Mouse (Mus musculus): Measurements from ENCODE around the gene Zg16. TPM values are rescaled to one million over a fixed set of nuclear protein-coding genes. Genes with fewer than 3 reads are reported as not detected.

Zg16 gene
- polyA plus RNA-seq, 1 experiment from 2014 or later, result 0.30 TPM

- no peak overlapping the region for H3K4me2 ChIP-seq (ENCODE audit: low read length)
- no peak for DNase-seq (ENCODE audit: low spot score)
- no peak overlapping the region for H3K9ac ChIP-seq (ENCODE audit: low read length)
- no peak overlapping the region for H3K4me3 ChIP-seq (ENCODE audit: low read depth, low read length)
- H3K36me3 ChIP-seq (ENCODE audit: control insufficient read depth, insufficient read depth, low read length), result no peaks in the 10 kb centered on the region
- no peaks in the 10 kb centered on the region for H3K27me3 ChIP-seq (replicated peaks; ENCODE audit: control insufficient read depth, insufficient read depth, low read length)
- no peaks in the 10 kb centered on the region for H3K9me3 ChIP-seq (ENCODE audit: control insufficient read depth, low read length)
- peaks cover 6% of the 10 kb centered on the region; the same call in 1 of the 2 replicates for H3K4me1 ChIP-seq (replicated peaks; ENCODE audit: control insufficient read depth, insufficient read depth, low read length)
- no peak overlapping the region for H3K27ac ChIP-seq (ENCODE audit: low read depth)
- WGBS, result 86% methylated on average over 2 of the region's 2 CpGs
- ATAC-seq (replicated peaks; ENCODE audit: low FRiP score, low TSS enrichment, low read depth), result no peak
These were observed 2.3 kb downstream of the Zg16 start for GRCm38 (mm10) chr7:127084794-127085193.

- WGBS, result 69% methylated on average over 4 of the region's 4 CpGs
- no peak for DNase-seq (ENCODE audit: low spot score)
- no peaks in the 10 kb centered on the region for H3K4me1 ChIP-seq (replicated peaks; ENCODE audit: control insufficient read depth, insufficient read depth, low read length)
- no peak overlapping the region for H3K4me3 ChIP-seq (ENCODE audit: low read depth, low read length)
- no peak overlapping the region for H3K4me2 ChIP-seq (ENCODE audit: low read length)
- H3K27me3 ChIP-seq (replicated peaks; ENCODE audit: control insufficient read depth, insufficient read depth, low read length), result no peaks in the 10 kb centered on the region
- no peak for ATAC-seq (replicated peaks; ENCODE audit: low FRiP score, low TSS enrichment, low read depth)
- H3K9ac ChIP-seq (ENCODE audit: low read length), result no peak overlapping the region
- no peaks in the 10 kb centered on the region for H3K9me3 ChIP-seq (ENCODE audit: control insufficient read depth, low read length)
- H3K36me3 ChIP-seq (ENCODE audit: control insufficient read depth, insufficient read depth, low read length), result no peaks in the 10 kb centered on the region
- H3K27ac ChIP-seq (ENCODE audit: low read depth), result no peak overlapping the region
These were observed 3.4 kb downstream of the Zg16 start for GRCm38 (mm10) chr7:127083689-127084088.

- Histone ChIP-seq H3K36me3 (ENCODE audit: control insufficient read depth, insufficient read depth, low read length) (no peaks in the 10 kb centered on the region), H3K9me3 (ENCODE audit: control insufficient read depth, low read length) (no peaks in the 10 kb centered on the region), H3K4me3 (ENCODE audit: low read depth, low read length) (no peak overlapping the region), H3K4me2 (ENCODE audit: low read length) (no peak overlapping the region), H3K4me1 (replicated peaks; ENCODE audit: control insufficient read depth, insufficient read depth, low read length) (no peaks in the 10 kb centered on the region), H3K27me3 (replicated peaks; ENCODE audit: control insufficient read depth, insufficient read depth, low read length) (no peaks in the 10 kb centered on the region), H3K27ac (ENCODE audit: low read depth) (no peak overlapping the region), H3K9ac (ENCODE audit: low read length) (no peak overlapping the region)
- no peak for ATAC-seq (replicated peaks; ENCODE audit: low FRiP score, low TSS enrichment, low read depth)
- DNase-seq (ENCODE audit: low spot score), result no peak
- WGBS, result 53% methylated on average over 2 of the region's 2 CpGs
These were observed 4.1 kb downstream of the Zg16 start for GRCm38 (mm10) chr7:127082995-127083394.

- ATAC-seq (replicated peaks; ENCODE audit: low FRiP score, low TSS enrichment, low read depth), result no peak
- no peak for DNase-seq (ENCODE audit: low spot score)
- H3K36me3 ChIP-seq (ENCODE audit: control insufficient read depth, insufficient read depth, low read length), result no peaks in the 10 kb centered on the region
- no peak overlapping the region for H3K4me2 ChIP-seq (ENCODE audit: low read length)
- no peaks in the 10 kb centered on the region for H3K9me3 ChIP-seq (ENCODE audit: control insufficient read depth, low read length)
- no peaks in the 10 kb centered on the region for H3K4me1 ChIP-seq (replicated peaks; ENCODE audit: control insufficient read depth, insufficient read depth, low read length)
- H3K27ac ChIP-seq (ENCODE audit: low read depth), result no peak overlapping the region
- H3K9ac ChIP-seq (ENCODE audit: low read length), result no peak overlapping the region
- WGBS, result 85% methylated on average over 8 of the region's 8 CpGs
- H3K27me3 ChIP-seq (replicated peaks; ENCODE audit: control insufficient read depth, insufficient read depth, low read length), result no peaks in the 10 kb centered on the region
- no peak overlapping the region for H3K4me3 ChIP-seq (ENCODE audit: low read depth, low read length)
These were observed 4.9 kb downstream of the Zg16 start for GRCm38 (mm10) chr7:127082271-127082670.

GRCm38 (mm10) chr7:127080045-127080444 lies 7.1 kb downstream of the Zg16 start:
- no peaks in the 10 kb centered on the region for H3K36me3 ChIP-seq (ENCODE audit: control insufficient read depth, insufficient read depth, low read length)
- WGBS, result 56% methylated on average over 3 of the region's 3 CpGs
- H3K27me3 ChIP-seq (replicated peaks; ENCODE audit: control insufficient read depth, insufficient read depth, low read length), result no peaks in the 10 kb centered on the region
- H3K9me3 ChIP-seq (ENCODE audit: control insufficient read depth, low read length), result no peaks in the 10 kb centered on the region
- H3K4me3 ChIP-seq (ENCODE audit: low read depth, low read length), result no peak overlapping the region
- ATAC-seq (replicated peaks; ENCODE audit: low FRiP score, low TSS enrichment, low read depth), result no peak
- DNase-seq (ENCODE audit: low spot score), result no peak
- H3K9ac ChIP-seq (ENCODE audit: low read length), result no peak overlapping the region
- H3K4me2 ChIP-seq (ENCODE audit: low read length), result no peak overlapping the region
- H3K27ac ChIP-seq (ENCODE audit: low read depth), result no peak overlapping the region
- no peaks in the 10 kb centered on the region for H3K4me1 ChIP-seq (replicated peaks; ENCODE audit: control insufficient read depth, insufficient read depth, low read length)

GRCm38 (mm10) chr7:127077692-127078091 lies 9.4 kb downstream of the Zg16 start:
- H3K27me3 ChIP-seq (replicated peaks; ENCODE audit: control insufficient read depth, insufficient read depth, low read length), result no peaks in the 10 kb centered on the region
- no peak for DNase-seq (ENCODE audit: low spot score)
- no peak overlapping the region for H3K27ac ChIP-seq (ENCODE audit: low read depth)
- WGBS, result 77% methylated on average over 3 of the region's 3 CpGs
- H3K4me1 ChIP-seq (replicated peaks; ENCODE audit: control insufficient read depth, insufficient read depth, low read length), result no peaks in the 10 kb centered on the region
- no peak overlapping the region for H3K9ac ChIP-seq (ENCODE audit: low read length)
- H3K9me3 ChIP-seq (ENCODE audit: control insufficient read depth, low read length), result no peaks in the 10 kb centered on the region
- no peak overlapping the region for H3K4me2 ChIP-seq (ENCODE audit: low read length)
- H3K4me3 ChIP-seq (ENCODE audit: low read depth, low read length), result no peak overlapping the region
- H3K36me3 ChIP-seq (ENCODE audit: control insufficient read depth, insufficient read depth, low read length), result no peaks in the 10 kb centered on the region
- ATAC-seq (replicated peaks; ENCODE audit: low FRiP score, low TSS enrichment, low read depth), result no peak

GRCm38 (mm10) chr7:127076188-127076587 lies 10.9 kb downstream of the Zg16 start:
- Histone ChIP-seq H3K27ac (ENCODE audit: low read depth) (no peak overlapping the region), H3K9me3 (ENCODE audit: control insufficient read depth, low read length) (no peaks in the 10 kb centered on the region), H3K4me1 (replicated peaks; ENCODE audit: control insufficient read depth, insufficient read depth, low read length) (no peaks in the 10 kb centered on the region; the same call in 1 of the 2 replicates), H3K9ac (ENCODE audit: low read length) (no peak overlapping the region), H3K4me2 (ENCODE audit: low read length) (no peak overlapping the region), H3K36me3 (ENCODE audit: control insufficient read depth, insufficient read depth, low read length) (no peaks in the 10 kb centered on the region), H3K4me3 (ENCODE audit: low read depth, low read length) (no peak overlapping the region), H3K27me3 (replicated peaks; ENCODE audit: control insufficient read depth, insufficient read depth, low read length) (no peaks in the 10 kb centered on the region)
- WGBS, result 87% methylated on average over 5 of the region's 5 CpGs
- no peak for ATAC-seq (replicated peaks; ENCODE audit: low FRiP score, low TSS enrichment, low read depth)
- DNase-seq (ENCODE audit: low spot score), result no peak

GRCm38 (mm10) chr7:127073221-127073620 lies 13.9 kb downstream of the Zg16 start:
- 82% methylated on average over 4 of the region's 4 CpGs for WGBS

GRCm38 (mm10) chr7:127070871-127071413 lies 16.2 kb downstream of the Zg16 start:
- no peak overlapping the region for H3K4me3 ChIP-seq (ENCODE audit: low read depth, low read length)
- peak; percentile 68; the same call in 1 of the 2 replicates for ATAC-seq (replicated peaks; ENCODE audit: low FRiP score, low TSS enrichment, low read depth)
- H3K36me3 ChIP-seq (ENCODE audit: control insufficient read depth, insufficient read depth, low read length), result no peaks in the 10 kb centered on the region
- no peaks in the 10 kb centered on the region for H3K27me3 ChIP-seq (replicated peaks; ENCODE audit: control insufficient read depth, insufficient read depth, low read length)
- WGBS, result 53% methylated on average over 4 of the region's 4 CpGs
- H3K9ac ChIP-seq (ENCODE audit: low read length), result no peak overlapping the region
- no peak overlapping the region for H3K4me2 ChIP-seq (ENCODE audit: low read length)
- H3K4me1 ChIP-seq (replicated peaks; ENCODE audit: control insufficient read depth, insufficient read depth, low read length), result no peaks in the 10 kb centered on the region; the same call in 1 of the 2 replicates
- no peak for DNase-seq (ENCODE audit: low spot score)
- H3K9me3 ChIP-seq (ENCODE audit: control insufficient read depth, low read length), result no peaks in the 10 kb centered on the region
- no peak overlapping the region for H3K27ac ChIP-seq (ENCODE audit: low read depth)

More at GRCm38 (mm10) chr7:127073221-127073620, 13.9 kb downstream of the Zg16 start:
- H3K4me2 ChIP-seq (ENCODE audit: low read length), result no peak overlapping the region
- no peaks in the 10 kb centered on the region for H3K36me3 ChIP-seq (ENCODE audit: control insufficient read depth, insufficient read depth, low read length)
- no peak for DNase-seq (ENCODE audit: low spot score)
- H3K27ac ChIP-seq (ENCODE audit: low read depth), result no peak overlapping the region
- H3K27me3 ChIP-seq (replicated peaks; ENCODE audit: control insufficient read depth, insufficient read depth, low read length), result no peaks in the 10 kb centered on the region
- no peak for ATAC-seq (replicated peaks; ENCODE audit: low FRiP score, low TSS enrichment, low read depth)
- no peaks in the 10 kb centered on the region; the same call in 1 of the 2 replicates for H3K4me1 ChIP-seq (replicated peaks; ENCODE audit: control insufficient read depth, insufficient read depth, low read length)
- no peak overlapping the region for H3K4me3 ChIP-seq (ENCODE audit: low read depth, low read length)
- H3K9me3 ChIP-seq (ENCODE audit: control insufficient read depth, low read length), result no peaks in the 10 kb centered on the region
- H3K9ac ChIP-seq (ENCODE audit: low read length), result no peak overlapping the region

Measured in intestine, embryonic 14.5 days (tissue).